Mouse (Mus musculus): ENCODE measurements at regions not wholly inside any gene's neighbourhood (a gene's known extent, or its start where the extent isn't known, plus 50 kb on each side); places are given as distances from the start of the nearest gene placed in this dataset.

GRCm38 (mm10) chr1:35149036-35149435 lies 299.3 kb downstream of the Plekhb2 start:
- H3K4me2 ChIP-seq (ENCODE audit: low read depth): no peak overlapping the region
- H3K27me3 ChIP-seq (ENCODE audit: control insufficient read depth, insufficient read depth, insufficient read length): no peaks in the 10 kb centered on the region
- H3K79me2 ChIP-seq (ENCODE audit: control insufficient read depth, insufficient read depth): no peaks in the 10 kb centered on the region
- no peaks in the 10 kb centered on the region for H3K36me3 ChIP-seq (ENCODE audit: control insufficient read depth, insufficient read depth)
- H3ac ChIP-seq (ENCODE audit: control insufficient read depth, insufficient read length): no peak overlapping the region
- no peak overlapping the region for H3K4me3 ChIP-seq
- TF ChIP-seq CEBPB (IDR thresholded peaks at IDR 0.05; ENCODE audit: insufficient read depth, poor library complexity, severe bottlenecking) (no peak), POLR2AphosphoS2 (IDR thresholded peaks at IDR 0.05; ENCODE audit: insufficient read length, low read depth) (no peak), SRF (IDR thresholded peaks at IDR 0.05; ENCODE audit: control insufficient read depth, insufficient read length, low read depth) (no peak), MAX (IDR thresholded peaks at IDR 0.05; ENCODE audit: low read depth) (no peak), REST (IDR thresholded peaks at IDR 0.05; ENCODE audit: insufficient read depth, insufficient read length) (no peak), TCF3 (IDR thresholded peaks at IDR 0.05; ENCODE audit: insufficient read length, low read depth) (no peak), MYOD1 (IDR thresholded peaks at IDR 0.05; ENCODE audit: control insufficient read depth in 1 of 3, insufficient read length in 2 of 3, low read depth in 2 of 3) (no peak), MYOG (IDR thresholded peaks at IDR 0.05; ENCODE audit: control insufficient read depth in 1 of 3, insufficient read depth in 1 of 3, insufficient read length in 2 of 3, low read depth in 2 of 3) (no peak), POLR2A (IDR thresholded peaks at IDR 0.05; ENCODE audit: insufficient read length, low read depth) (no peak), USF1 (IDR thresholded peaks at IDR 0.05; ENCODE audit: low read depth) (no peak), TCF12 (IDR thresholded peaks at IDR 0.05; ENCODE audit: insufficient read depth, poor library complexity, severe bottlenecking) (no peak), E2F4 (IDR thresholded peaks at IDR 0.05; ENCODE audit: insufficient read depth) (no peak)

GRCm38 (mm10) chr1:35162506-35162905 lies 312.7 kb downstream of the Plekhb2 start:
- Histone ChIP-seq H3K79me2 (ENCODE audit: control insufficient read depth, insufficient read depth) (no peaks in the 10 kb centered on the region), H3ac (ENCODE audit: control insufficient read depth, insufficient read length) (no peak overlapping the region), H3K4me3 (no peak overlapping the region), H3K4me2 (ENCODE audit: low read depth) (no peak overlapping the region), H3K27me3 (ENCODE audit: control insufficient read depth, insufficient read depth, insufficient read length) (no peaks in the 10 kb centered on the region), H3K36me3 (ENCODE audit: control insufficient read depth, insufficient read depth) (no peaks in the 10 kb centered on the region)
- TF ChIP-seq POLR2AphosphoS2 (IDR thresholded peaks at IDR 0.05; ENCODE audit: insufficient read length, low read depth) (no peak), CEBPB (IDR thresholded peaks at IDR 0.05; ENCODE audit: insufficient read depth, poor library complexity, severe bottlenecking) (no peak), TCF12 (IDR thresholded peaks at IDR 0.05; ENCODE audit: insufficient read depth, poor library complexity, severe bottlenecking) (no peak), REST (IDR thresholded peaks at IDR 0.05; ENCODE audit: insufficient read depth, insufficient read length) (no peak), MAX (IDR thresholded peaks at IDR 0.05; ENCODE audit: low read depth) (no peak), POLR2A (IDR thresholded peaks at IDR 0.05; ENCODE audit: insufficient read length, low read depth) (no peak), SRF (IDR thresholded peaks at IDR 0.05; ENCODE audit: control insufficient read depth, insufficient read length, low read depth) (no peak), TCF3 (IDR thresholded peaks at IDR 0.05; ENCODE audit: insufficient read length, low read depth) (no peak), USF1 (IDR thresholded peaks at IDR 0.05; ENCODE audit: low read depth) (no peak), MYOD1 (IDR thresholded peaks at IDR 0.05; ENCODE audit: control insufficient read depth in 1 of 3, insufficient read length in 2 of 3, low read depth in 2 of 3) (no peak), MYOG (IDR thresholded peaks at IDR 0.05; ENCODE audit: control insufficient read depth in 1 of 3, insufficient read depth in 1 of 3, insufficient read length in 2 of 3, low read depth in 2 of 3) (no peak), E2F4 (IDR thresholded peaks at IDR 0.05; ENCODE audit: insufficient read depth) (no peak)

GRCm38 (mm10) chr1:35200656-35201055 lies 350.9 kb downstream of the Plekhb2 start:
- Histone ChIP-seq H3K4me2 (ENCODE audit: low read depth) (no peak overlapping the region), H3ac (ENCODE audit: control insufficient read depth, insufficient read length) (no peak overlapping the region), H3K27me3 (ENCODE audit: control insufficient read depth, insufficient read depth, insufficient read length) (no peaks in the 10 kb centered on the region), H3K4me3 (no peak overlapping the region), H3K79me2 (ENCODE audit: control insufficient read depth, insufficient read depth) (no peaks in the 10 kb centered on the region), H3K36me3 (ENCODE audit: control insufficient read depth, insufficient read depth) (no peaks in the 10 kb centered on the region)
- no peak for TF ChIP-seq USF1 (IDR thresholded peaks at IDR 0.05; ENCODE audit: low read depth)
- no peak for TF ChIP-seq TCF12 (IDR thresholded peaks at IDR 0.05; ENCODE audit: insufficient read depth, poor library complexity, severe bottlenecking)
- no peak for TF ChIP-seq E2F4 (IDR thresholded peaks at IDR 0.05; ENCODE audit: insufficient read depth)
- TF ChIP-seq POLR2A (IDR thresholded peaks at IDR 0.05; ENCODE audit: insufficient read length, low read depth): no peak
- TF ChIP-seq REST (IDR thresholded peaks at IDR 0.05; ENCODE audit: insufficient read depth, insufficient read length): no peak
- no peak for TF ChIP-seq MYOD1 (IDR thresholded peaks at IDR 0.05; ENCODE audit: control insufficient read depth in 1 of 3, insufficient read length in 2 of 3, low read depth in 2 of 3)
- no peak for TF ChIP-seq CEBPB (IDR thresholded peaks at IDR 0.05; ENCODE audit: insufficient read depth, poor library complexity, severe bottlenecking)
- no peak for TF ChIP-seq TCF3 (IDR thresholded peaks at IDR 0.05; ENCODE audit: insufficient read length, low read depth)
- TF ChIP-seq SRF (IDR thresholded peaks at IDR 0.05; ENCODE audit: control insufficient read depth, insufficient read length, low read depth): no peak
- no peak for TF ChIP-seq POLR2AphosphoS2 (IDR thresholded peaks at IDR 0.05; ENCODE audit: insufficient read length, low read depth)
- TF ChIP-seq MAX (IDR thresholded peaks at IDR 0.05; ENCODE audit: low read depth): no peak
- no peak for TF ChIP-seq MYOG (IDR thresholded peaks at IDR 0.05; ENCODE audit: control insufficient read depth in 1 of 3, insufficient read depth in 1 of 3, insufficient read length in 2 of 3, low read depth in 2 of 3)

DNA sequence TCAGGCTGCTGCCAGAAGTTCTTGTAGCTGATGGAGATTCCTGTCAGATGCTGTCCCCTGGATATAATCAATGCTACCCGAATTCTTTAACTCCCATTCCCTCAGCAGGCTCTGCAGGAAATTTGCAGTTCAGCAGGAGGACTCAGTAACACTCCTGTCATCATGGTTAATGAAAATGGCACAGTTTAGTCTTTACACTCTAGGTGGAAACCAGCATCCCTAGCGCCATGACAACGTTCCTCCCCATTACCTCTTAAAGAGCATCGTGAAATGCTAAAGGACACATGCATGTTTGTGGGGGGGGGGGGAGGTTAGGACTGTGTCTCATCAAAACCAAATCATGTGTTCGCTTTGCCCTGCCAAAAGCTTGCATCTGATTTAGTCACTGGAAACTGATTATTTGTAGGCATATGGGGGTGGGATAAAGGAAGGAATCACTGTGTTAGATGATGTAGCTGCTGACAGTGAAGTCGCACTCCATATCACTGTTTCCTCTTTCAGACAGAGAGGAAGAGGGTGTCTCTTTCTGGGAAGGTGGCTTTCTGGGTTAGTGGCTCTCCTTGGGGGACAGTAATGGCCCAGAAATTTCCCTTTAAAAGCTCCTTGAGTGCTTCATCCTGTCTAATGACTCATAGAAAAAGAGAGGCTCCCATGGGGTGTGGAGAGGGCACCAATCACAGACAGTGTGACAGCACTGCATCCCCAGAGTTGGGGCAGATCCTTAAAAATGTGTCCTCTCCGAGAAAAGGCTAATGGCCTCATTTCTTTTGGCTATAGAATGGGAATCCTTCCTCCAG lies 351.5 kb downstream of the Plekhb2 start:
- H3K4me3 ChIP-seq: no peak overlapping the region
- TF ChIP-seq MYOG (IDR thresholded peaks at IDR 0.05; ENCODE audit: control insufficient read depth in 1 of 3, insufficient read depth in 1 of 3, insufficient read length in 2 of 3, low read depth in 2 of 3) (no peak), TCF3 (IDR thresholded peaks at IDR 0.05; ENCODE audit: insufficient read length, low read depth) (no peak), REST (IDR thresholded peaks at IDR 0.05; ENCODE audit: insufficient read depth, insufficient read length) (no peak), SRF (IDR thresholded peaks at IDR 0.05; ENCODE audit: control insufficient read depth, insufficient read length, low read depth) (no peak), POLR2AphosphoS2 (IDR thresholded peaks at IDR 0.05; ENCODE audit: insufficient read length, low read depth) (no peak), E2F4 (IDR thresholded peaks at IDR 0.05; ENCODE audit: insufficient read depth) (no peak), MYOD1 (IDR thresholded peaks at IDR 0.05; ENCODE audit: control insufficient read depth in 1 of 3, insufficient read length in 2 of 3, low read depth in 2 of 3) (no peak), USF1 (IDR thresholded peaks at IDR 0.05; ENCODE audit: low read depth) (no peak), MAX (IDR thresholded peaks at IDR 0.05; ENCODE audit: low read depth) (no peak), CEBPB (IDR thresholded peaks at IDR 0.05; ENCODE audit: insufficient read depth, poor library complexity, severe bottlenecking) (no peak), TCF12 (IDR thresholded peaks at IDR 0.05; ENCODE audit: insufficient read depth, poor library complexity, severe bottlenecking) (no peak), POLR2A (IDR thresholded peaks at IDR 0.05; ENCODE audit: insufficient read length, low read depth) (no peak)
- no peaks in the 10 kb centered on the region for H3K36me3 ChIP-seq (ENCODE audit: control insufficient read depth, insufficient read depth)
- no peaks in the 10 kb centered on the region for H3K79me2 ChIP-seq (ENCODE audit: control insufficient read depth, insufficient read depth)
- no peak overlapping the region for H3ac ChIP-seq (ENCODE audit: control insufficient read depth, insufficient read length)
- H3K4me2 ChIP-seq (ENCODE audit: low read depth): no peak overlapping the region
- no peaks in the 10 kb centered on the region for H3K27me3 ChIP-seq (ENCODE audit: control insufficient read depth, insufficient read depth, insufficient read length)

Data from myocyte (in vitro differentiated cells).